Mouse (Mus musculus) liver, postnatal 0 days (tissue): ENCODE data around the gene Slc39a10. TPM values are rescaled to one million over a fixed set of nuclear protein-coding genes. Genes with fewer than 3 reads are reported as not detected.
A peak's percentile ranks its signal among the peaks of the same experiment; 100 is the strongest.

Experiments
- ATAC-seq: fragments of 200-750 bp; cut with Nextera tagmentation; 2 replicates; pipeline ENCODE4 v1.8.0; 2017; ENCODE audit warnings: mild to moderate bottlenecking, moderate library complexity
- DNase-seq: peaks from one replicate; pipeline ENCODE4 v3.0.0-alpha.2; 2016
- H3K27ac ChIP-seq: fragments of 300-500 bp; sonication (generic); 2 replicates; pipeline ENCODE4 v1.5.1; 2014; ENCODE audit warnings: antibody characterized with exemption, moderate library complexity, mild to moderate bottlenecking, low read depth
- H3K27me3 ChIP-seq: fragments of 300-500 bp; sonication (generic); 2 replicates; pipeline ENCODE4 v1.6.1; 2014; ENCODE audit warnings: low read length, control low read depth, mixed read lengths; ENCODE audit not compliant: insufficient read depth
- H3K36me3 ChIP-seq: fragments of 300-500 bp; sonication (generic); replicated peaks from 2 replicates; pipeline ENCODE4 v1.6.1; 2014; ENCODE audit warnings: mild to moderate bottlenecking, control low read depth, low read length, moderate library complexity, mixed read lengths; ENCODE audit not compliant: insufficient read depth
- H3K4me1 ChIP-seq: fragments of 300-500 bp; sonication (generic); 2 replicates; pipeline ENCODE4 v1.6.1; 2014; ENCODE audit warnings: antibody characterized with exemption, mild to moderate bottlenecking, control low read depth; ENCODE audit not compliant: insufficient read depth
- H3K4me2 ChIP-seq: fragments of 300-500 bp; sonication (generic); 2 replicates; pipeline ENCODE4 v1.6.1; 2014; ENCODE audit warnings: low read depth, mild to moderate bottlenecking, low read length, moderate library complexity, mixed read lengths
- H3K4me3 ChIP-seq: fragments of 300-500 bp; sonication (generic); 2 replicates; pipeline ENCODE4 v1.5.1; 2014; ENCODE audit warnings: low read depth, low read length
- H3K9ac ChIP-seq: fragments of 300-500 bp; sonication (generic); replicated peaks from 2 replicates; pipeline ENCODE4 v1.6.1; 2014; ENCODE audit warnings: mild to moderate bottlenecking, moderate library complexity
- H3K9me3 ChIP-seq: fragments of 300-500 bp; sonication (generic); 2 replicates; pipeline ENCODE4 v1.6.1; 2016; ENCODE audit warnings: mild to moderate bottlenecking, control low read depth, low read length, mixed read lengths
- CTCF ChIP-seq: sonication (generic); IDR thresholded peaks from 2 replicates; pipeline ENCODE4 v1.5.1; 2016; ENCODE audit warnings: antibody characterized with exemption, low read depth
- EP300 ChIP-seq: IDR thresholded peaks from 2 replicates; pipeline ENCODE4 v1.6.1; 2016; ENCODE audit warnings: antibody characterized with exemption, low read depth, mild to moderate bottlenecking
- WGBS: fragments of 180-500 bp; shearing (Covaris S2); extraction: QIAGEN DNeasy Blood & Tissue Kit; methylation state at CpG from one replicate; pipeline ENCODE4 v1.1.7; 2014; ENCODE audit not compliant: insufficient replicate concordance; 5-methylcytosine and 5-hydroxymethylcytosine counted together
- polyA plus RNA-seq: library from polyadenylated mRNA; unstranded; fragments of >200 nt; fragmentation: Nextera tagmentation; extraction: Ambion mirVana; gene quantifications from 2 replicates; pipeline ENCODE4 v1.2.1, GENCODE M21; 2015

The Slc39a10 gene
- polyA plus RNA-seq, 1 experiment from 2014 or later, result 2.4 TPM

- DNase-seq (no peak), ATAC-seq (no peak)
- H3K9ac ChIP-seq, result no peak overlapping the region
- 76% methylated on average over 5 of the region's 5 CpGs for WGBS
- no peak for TF ChIP-seq EP300
- TF ChIP-seq CTCF, result no peak
- H3K27ac ChIP-seq, result no peak overlapping the region
- no peaks in the 10 kb centered on the region for H3K27me3 ChIP-seq
- H3K4me3 ChIP-seq, result no peak overlapping the region
- H3K4me1 ChIP-seq, result peaks cover 6% of the 10 kb centered on the region
- H3K9me3 ChIP-seq, result no peaks in the 10 kb centered on the region
- H3K4me2 ChIP-seq, result no peak overlapping the region
- no peaks in the 10 kb centered on the region for H3K36me3 ChIP-seq
Measured at GRCm38 (mm10) chr1:46858579-46858978, 34.1 kb downstream of the Slc39a10 start.

GRCm38 (mm10) chr1:46856498-46856897, 36.2 kb downstream of the Slc39a10 start:
- Histone ChIP-seq H3K9me3 (no peaks in the 10 kb centered on the region), H3K4me3 (no peak overlapping the region), H3K27ac (no peak overlapping the region), H3K27me3 (no peaks in the 10 kb centered on the region), H3K4me2 (no peak overlapping the region), H3K9ac (no peak overlapping the region), H3K36me3 (no peaks in the 10 kb centered on the region), H3K4me1 (peaks cover 6% of the 10 kb centered on the region)
- ATAC-seq (no peak), DNase-seq (no peak)
- TF ChIP-seq CTCF, result peak; percentile 14; the same call in 1 of the 2 replicates
- TF ChIP-seq EP300, result no peak
- WGBS, result 57% methylated on average over 4 of the region's 4 CpGs

- peak overlapping the region; percentile 93 for H3K4me3 ChIP-seq
- no peaks in the 10 kb centered on the region for H3K27me3 ChIP-seq
- peak; percentile 68 for ATAC-seq
- TF ChIP-seq EP300, result 0 out of 2 replicates have a peak, but pooled peaks have one; percentile 7
- no peak for TF ChIP-seq CTCF
- WGBS, result 27% methylated on average over 18 of the region's 18 CpGs
- peak overlapping the region; percentile 99 for H3K27ac ChIP-seq
- H3K36me3 ChIP-seq, result no peaks in the 10 kb centered on the region
- peak overlapping the region; percentile 91 for H3K4me2 ChIP-seq
- H3K9me3 ChIP-seq, result no peaks in the 10 kb centered on the region
- H3K4me1 ChIP-seq, result peaks cover 6% of the 10 kb centered on the region
- H3K9ac ChIP-seq, result peak overlapping the region; percentile 96
- DNase-seq, result no peak
Measured at GRCm38 (mm10) chr1:46854036-46854900, 38.4 kb downstream of the Slc39a10 start.

- DNase-seq (peak; percentile 98), ATAC-seq (peak; percentile 94)
- WGBS, result under 1% methylated on average over 84 of the region's 86 CpGs
- Histone ChIP-seq H3K4me3 (peak overlapping the region; percentile 93), H3K9me3 (no peaks in the 10 kb centered on the region), H3K4me1 (peaks cover 6% of the 10 kb centered on the region), H3K9ac (peak overlapping the region; percentile 96), H3K27ac (peak overlapping the region; percentile 99), H3K4me2 (peak overlapping the region; percentile 91), H3K27me3 (no peaks in the 10 kb centered on the region), H3K36me3 (no peaks in the 10 kb centered on the region)
- TF ChIP-seq EP300 (peak; percentile 92), CTCF (0 out of 2 replicates have a peak, but pooled peaks have one; percentile 9)
Measured at GRCm38 (mm10) chr1:46853317-46854035, 39.2 kb downstream of the Slc39a10 start.

- Histone ChIP-seq H3K27me3 (no peaks in the 10 kb centered on the region), H3K4me2 (peak overlapping the region; percentile 91), H3K27ac (peak overlapping the region; percentile 99), H3K9ac (peak overlapping the region; percentile 96), H3K4me3 (peak overlapping the region; percentile 93), H3K4me1 (peaks cover 6% of the 10 kb centered on the region), H3K9me3 (no peaks in the 10 kb centered on the region), H3K36me3 (no peaks in the 10 kb centered on the region)
- under 1% methylated on average over 34 of the region's 75 CpGs for WGBS
- DNase-seq (peak; percentile 74), ATAC-seq (peak; percentile 10)
- no peak for TF ChIP-seq CTCF
- no peak for TF ChIP-seq EP300
Measured at GRCm38 (mm10) chr1:46852600-46853272, 39.9 kb downstream of the Slc39a10 start.
